Mouse (Mus musculus) hindbrain, embryonic 12.5 days (tissue): ENCODE data around the gene Rasgrp3. TPM values are rescaled to one million over a fixed set of nuclear protein-coding genes. Genes with fewer than 3 reads are reported as not detected.
A peak's percentile ranks its signal among the peaks of the same experiment; 100 is the strongest.

ENCODE experiments used
- ATAC-seq: fragments of 200-750 bp; cut with Nextera tagmentation; 2 replicates; pipeline ENCODE4 v1.8.0; 2017; ENCODE audit warnings: moderate TSS enrichment; ENCODE audit not compliant: low FRiP score
- H3K27ac ChIP-seq: fragments of 300-500 bp; sonication (generic); 2 replicates; pipeline ENCODE4 v1.5.1; 2016; ENCODE audit warnings: mild to moderate bottlenecking
- H3K27me3 ChIP-seq: fragments of 300-500 bp; sonication (generic); 2 replicates; pipeline ENCODE4 v1.6.1; 2016; ENCODE audit warnings: mild to moderate bottlenecking
- H3K36me3 ChIP-seq: fragments of 300-500 bp; sonication (generic); 2 replicates; pipeline ENCODE4 v1.6.1; 2016; ENCODE audit warnings: mild to moderate bottlenecking
- H3K4me1 ChIP-seq: fragments of 300-500 bp; sonication (generic); 2 replicates; pipeline ENCODE4 v1.6.1; 2016
- H3K4me2 ChIP-seq: fragments of 300-500 bp; sonication (generic); replicated peaks from 2 replicates; pipeline ENCODE4 v1.6.1; 2016; ENCODE audit warnings: mild to moderate bottlenecking
- H3K4me3 ChIP-seq: fragments of 300-500 bp; sonication (generic); 2 replicates; pipeline ENCODE4 v1.5.1; 2016; ENCODE audit warnings: mild to moderate bottlenecking
- H3K9ac ChIP-seq: fragments of 300-500 bp; sonication (generic); 2 replicates; pipeline ENCODE4 v1.6.1; 2016; ENCODE audit warnings: mild to moderate bottlenecking, moderate library complexity
- H3K9me3 ChIP-seq: fragments of 300-500 bp; sonication (generic); replicated peaks from 2 replicates; pipeline ENCODE4 v1.6.1; 2016; ENCODE audit warnings: mild to moderate bottlenecking
- WGBS: fragments of 180-500 bp; shearing (Covaris S2); methylation state at CpG from one replicate; pipeline ENCODE4 v1.1.7; 2016; 5-methylcytosine and 5-hydroxymethylcytosine counted together
- polyA plus RNA-seq: library from polyadenylated mRNA; unstranded; fragments of >200 nt; fragmentation: Nextera tagmentation; extraction: Ambion mirVana; gene quantifications from 2 replicates; pipeline ENCODE4 v1.2.1, GENCODE M21; 2016

The Rasgrp3 gene
- polyA plus RNA-seq, 1 experiment from 2014 or later, result 8.0 TPM

- whole genome bisulfite sequencing, result 69% methylated on average over 12 of the region's 12 CpGs
- Histone ChIP-seq H3K27me3 (no peaks in the 10 kb centered on the region), H3K36me3 (peaks cover 29% of the 10 kb centered on the region), H3K4me3 (no peak overlapping the region), H3K27ac (no peak overlapping the region), H3K9ac (no peak overlapping the region), H3K9me3 (no peaks in the 10 kb centered on the region), H3K4me1 (0 out of 2 replicates have a peak, but pooled peaks cover 5% of the 10 kb centered on the region), H3K4me2 (no peak overlapping the region)
- peak; percentile 56; the same call in 1 of the 2 replicates for ATAC-seq
Observed at GRCm38 (mm10) chr17:75534314-75535020, 98.8 kb downstream of the Rasgrp3 start.

DNA sequence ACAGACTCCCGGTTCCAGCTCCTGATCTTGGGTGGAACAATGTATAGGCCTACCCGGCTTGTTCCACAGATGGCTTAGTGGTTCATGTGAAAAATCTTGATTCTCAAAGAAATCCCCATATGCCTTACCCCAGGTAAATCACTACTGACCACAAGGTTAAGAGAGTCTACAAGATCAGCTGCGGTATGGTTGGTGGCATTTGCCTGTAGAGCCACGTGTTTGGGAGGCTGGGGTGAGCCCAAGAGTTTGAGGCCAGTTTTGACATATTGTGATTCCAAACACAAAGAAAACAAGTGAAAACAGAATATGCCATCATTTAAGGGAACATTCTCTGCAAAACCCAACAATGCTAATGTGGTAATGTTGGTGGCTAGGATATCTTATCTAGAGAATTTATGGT lies 99.9 kb downstream of the Rasgrp3 start:
- Histone ChIP-seq H3K27ac (no peak overlapping the region), H3K4me2 (no peak overlapping the region), H3K4me1 (0 out of 2 replicates have a peak, but pooled peaks cover 5% of the 10 kb centered on the region), H3K9me3 (no peaks in the 10 kb centered on the region), H3K4me3 (no peak overlapping the region), H3K9ac (no peak overlapping the region), H3K36me3 (peaks cover 27% of the 10 kb centered on the region), H3K27me3 (no peaks in the 10 kb centered on the region)
- 93% methylated on average over 4 of the region's 4 CpGs for WGBS
- no peak for ATAC-seq

- H3K9ac ChIP-seq, result no peak overlapping the region
- 42% methylated on average over 6 of the region's 6 CpGs for WGBS
- H3K36me3 ChIP-seq, result peaks cover 27% of the 10 kb centered on the region
- H3K4me1 ChIP-seq, result 0 out of 2 replicates have a peak, but pooled peaks cover 5% of the 10 kb centered on the region
- H3K4me2 ChIP-seq, result no peak overlapping the region
- no peak overlapping the region for H3K27ac ChIP-seq
- no peaks in the 10 kb centered on the region for H3K27me3 ChIP-seq
- H3K4me3 ChIP-seq, result no peak overlapping the region
- H3K9me3 ChIP-seq, result no peaks in the 10 kb centered on the region
- ATAC-seq, result peak; percentile 69
Observed at GRCm38 (mm10) chr17:75536396-75537049, 100.8 kb downstream of the Rasgrp3 start.

- no peak overlapping the region for H3K4me3 ChIP-seq
- 0 out of 2 replicates have a peak, but pooled peaks cover 5% of the 10 kb centered on the region for H3K4me1 ChIP-seq
- H3K36me3 ChIP-seq, result peaks cover 27% of the 10 kb centered on the region
- no peaks in the 10 kb centered on the region for H3K9me3 ChIP-seq
- no peak for ATAC-seq
- H3K4me2 ChIP-seq, result no peak overlapping the region
- 87% methylated on average over 7 of the region's 7 CpGs for WGBS
- no peaks in the 10 kb centered on the region for H3K27me3 ChIP-seq
- H3K9ac ChIP-seq, result no peak overlapping the region
- H3K27ac ChIP-seq, result no peak overlapping the region
Observed at GRCm38 (mm10) chr17:75537050-75537445, 101.4 kb downstream of the Rasgrp3 start.

- H3K9me3 ChIP-seq, result no peaks in the 10 kb centered on the region
- no peak for ATAC-seq
- H3K4me2 ChIP-seq, result no peak overlapping the region
- 95% methylated on average over 12 of the region's 12 CpGs for WGBS
- H3K4me1 ChIP-seq, result 0 out of 2 replicates have a peak, but pooled peaks cover 5% of the 10 kb centered on the region
- H3K36me3 ChIP-seq, result peaks cover 31% of the 10 kb centered on the region
- no peak overlapping the region for H3K9ac ChIP-seq
- no peak overlapping the region for H3K27ac ChIP-seq
- H3K27me3 ChIP-seq, result no peaks in the 10 kb centered on the region
- H3K4me3 ChIP-seq, result no peak overlapping the region
Observed at GRCm38 (mm10) chr17:75538431-75538830, 102.7 kb downstream of the Rasgrp3 start.

- 97% methylated on average over 6 of the region's 6 CpGs for WGBS
- H3K4me1 ChIP-seq, result 0 out of 2 replicates have a peak, but pooled peaks cover 5% of the 10 kb centered on the region
- no peak overlapping the region for H3K4me2 ChIP-seq
- no peaks in the 10 kb centered on the region for H3K27me3 ChIP-seq
- no peak overlapping the region for H3K4me3 ChIP-seq
- H3K9ac ChIP-seq, result no peak overlapping the region
- H3K9me3 ChIP-seq, result no peaks in the 10 kb centered on the region
- ATAC-seq, result no peak
- peaks cover 32% of the 10 kb centered on the region for H3K36me3 ChIP-seq
- H3K27ac ChIP-seq, result no peak overlapping the region
Observed at GRCm38 (mm10) chr17:75539130-75539529, 103.4 kb downstream of the Rasgrp3 start.

DNA sequence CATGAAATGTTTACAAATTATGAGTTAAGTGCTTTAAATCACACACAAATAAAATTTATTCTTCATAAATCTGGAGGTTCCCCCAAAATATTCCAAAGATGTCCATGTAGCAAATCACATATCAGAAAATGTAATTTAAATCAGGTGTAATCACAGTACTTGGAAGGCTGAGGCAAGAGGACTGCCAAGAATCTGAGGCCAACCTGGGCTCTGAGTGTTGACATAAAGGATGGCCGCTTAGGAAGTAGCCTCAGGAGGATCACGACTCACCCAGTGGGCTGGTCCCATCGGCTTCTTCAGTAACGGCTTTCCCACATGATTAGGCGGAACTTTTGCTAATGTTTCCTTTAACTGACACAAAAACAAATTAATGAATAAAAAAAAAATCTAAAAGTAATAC lies 104.1 kb downstream of the Rasgrp3 start:
- Histone ChIP-seq H3K9me3 (no peaks in the 10 kb centered on the region), H3K36me3 (peaks cover 39% of the 10 kb centered on the region), H3K4me3 (no peak overlapping the region), H3K27ac (no peak overlapping the region), H3K4me1 (no peaks in the 10 kb centered on the region), H3K27me3 (no peaks in the 10 kb centered on the region), H3K4me2 (no peak overlapping the region), H3K9ac (no peak overlapping the region)
- WGBS, result 89% methylated on average over 5 of the region's 5 CpGs
- no peak for ATAC-seq

GRCm38 (mm10) chr17:75543434-75543833 lies 107.7 kb downstream of the Rasgrp3 start:
- Histone ChIP-seq H3K9me3 (no peaks in the 10 kb centered on the region), H3K4me3 (no peak overlapping the region), H3K9ac (no peak overlapping the region), H3K27ac (no peak overlapping the region), H3K36me3 (peaks cover 40% of the 10 kb centered on the region), H3K27me3 (no peaks in the 10 kb centered on the region), H3K4me2 (no peak overlapping the region), H3K4me1 (0 out of 2 replicates have a peak, but pooled peaks cover 3% of the 10 kb centered on the region)
- ATAC-seq, result no peak
- WGBS, result 92% methylated on average over 7 of the region's 7 CpGs

- ATAC-seq, result no peak
- H3K9me3 ChIP-seq, result no peaks in the 10 kb centered on the region
- no peaks in the 10 kb centered on the region for H3K27me3 ChIP-seq
- H3K9ac ChIP-seq, result no peak overlapping the region
- no peak overlapping the region for H3K27ac ChIP-seq
- 0 out of 2 replicates have a peak, but pooled peaks cover 4% of the 10 kb centered on the region for H3K4me1 ChIP-seq
- no peak overlapping the region for H3K4me2 ChIP-seq
- no peak overlapping the region for H3K4me3 ChIP-seq
- WGBS, result 89% methylated on average over 7 of the region's 7 CpGs
- peaks cover 32% of the 10 kb centered on the region for H3K36me3 ChIP-seq
Observed at GRCm38 (mm10) chr17:75544262-75544661, 108.6 kb downstream of the Rasgrp3 start.

DNA sequence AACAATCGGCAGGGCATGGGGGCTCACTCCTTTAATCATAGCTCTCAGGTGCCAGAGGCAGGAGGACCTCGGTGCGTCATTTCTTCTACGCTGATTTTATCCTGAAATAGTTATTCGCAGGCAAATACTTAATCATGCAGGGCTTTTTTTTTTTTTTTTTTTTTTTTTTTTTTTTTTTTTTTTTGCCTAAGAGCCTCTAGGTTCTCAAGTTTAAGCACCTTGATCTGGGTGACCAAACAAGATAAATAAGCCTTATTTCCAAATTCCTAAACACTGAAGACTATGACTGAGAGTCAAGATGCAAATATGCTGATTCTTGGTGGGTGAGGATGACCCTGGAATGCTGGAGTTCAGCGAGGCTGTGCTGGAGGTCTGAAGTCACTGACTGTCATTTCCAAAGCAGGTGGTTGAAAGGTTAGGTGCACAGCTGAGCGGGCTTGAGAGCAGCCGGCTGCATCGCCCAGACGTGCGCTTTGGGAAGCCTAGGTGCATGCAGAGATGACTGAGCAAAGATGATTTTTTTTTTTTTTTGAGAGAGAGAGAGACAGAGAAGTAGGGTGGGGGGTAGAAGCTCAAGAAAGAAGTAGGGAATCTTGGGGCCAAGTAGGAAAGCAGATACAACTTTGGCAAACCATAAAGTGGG lies 115.2 kb downstream of the Rasgrp3 start:
- Histone ChIP-seq H3K27me3 (no peaks in the 10 kb centered on the region), H3K36me3 (peaks cover 11% of the 10 kb centered on the region), H3K9ac (peak overlapping the region; percentile 84), H3K4me1 (peaks cover 14% of the 10 kb centered on the region; the same call in 1 of the 2 replicates), H3K27ac (no peak overlapping the region), H3K9me3 (no peaks in the 10 kb centered on the region), H3K4me2 (peak overlapping the region; percentile 74), H3K4me3 (peak overlapping the region; percentile 80)
- WGBS, result 38% methylated on average over 11 of the region's 11 CpGs
- peak; percentile 0; the same call in 1 of the 2 replicates for ATAC-seq

- Histone ChIP-seq H3K36me3 (peaks cover 3% of the 10 kb centered on the region), H3K4me3 (peak within 1 kb of the TSS; percentile 80), H3K4me2 (peak within 1 kb of the TSS; percentile 74), H3K27me3 (no peaks in the 10 kb centered on the region), H3K4me1 (peaks cover 14% of the 10 kb centered on the region; the same call in 1 of the 2 replicates), H3K27ac (peak within 1 kb of the TSS; percentile 48), H3K9me3 (no peaks in the 10 kb centered on the region), H3K9ac (peak within 1 kb of the TSS; percentile 84)
- ATAC-seq, result peak; percentile 99
- WGBS, result under 1% methylated on average over 56 of the region's 56 CpGs
Observed at GRCm38 (mm10) chr17:75551512-75552400, 116.1 kb downstream of the Rasgrp3 start, which contains the start of gene Fam98a. Gene Fam98a, minus strand, starts transcription at chr17:75551946.
